Mouse (Mus musculus) intestine, embryonic 15.5 days (tissue): Measurements from ENCODE around the gene Zfp398. TPM values are rescaled to one million over a fixed set of nuclear protein-coding genes. Genes with fewer than 3 reads are reported as not detected.

Experiments
- ATAC-seq: fragments of 200-750 bp; cut with Nextera tagmentation; 2 replicates; pipeline ENCODE4 v1.8.0; 2017; ENCODE audit warnings: moderate TSS enrichment, moderate library complexity
- H3K27ac ChIP-seq: fragments of 300-500 bp; sonication (generic); 2 replicates; pipeline ENCODE4 v1.5.1; 2015; ENCODE audit warnings: mild to moderate bottlenecking, inconsistent platforms
- H3K27me3 ChIP-seq: fragments of 300-500 bp; sonication (generic); replicated peaks from 2 replicates; pipeline ENCODE4 v1.6.1; 2015; ENCODE audit warnings: inconsistent platforms
- H3K36me3 ChIP-seq: fragments of 300-500 bp; sonication (generic); 2 replicates; pipeline ENCODE4 v1.6.1; 2015; ENCODE audit warnings: inconsistent platforms
- H3K4me1 ChIP-seq: fragments of 300-500 bp; sonication (generic); replicated peaks from 2 replicates; pipeline ENCODE4 v1.6.1; 2015; ENCODE audit warnings: inconsistent platforms
- H3K4me2 ChIP-seq: fragments of 300-500 bp; sonication (generic); replicated peaks from 2 replicates; pipeline ENCODE4 v1.6.1; 2015; ENCODE audit warnings: mild to moderate bottlenecking, inconsistent platforms
- H3K4me3 ChIP-seq: fragments of 300-500 bp; sonication (generic); replicated peaks from 2 replicates; pipeline ENCODE4 v1.5.1; 2015; ENCODE audit warnings: inconsistent platforms
- H3K9ac ChIP-seq: fragments of 300-500 bp; sonication (generic); 2 replicates; pipeline ENCODE4 v1.6.1; 2015; ENCODE audit warnings: inconsistent platforms
- H3K9me3 ChIP-seq: fragments of 300-500 bp; sonication (generic); 2 replicates; pipeline ENCODE4 v1.6.1; 2016; ENCODE audit warnings: inconsistent platforms
- WGBS: fragments of 180-500 bp; shearing (Covaris S2); methylation state at CpG from one replicate; pipeline ENCODE4 v1.1.7; 2015; 5-methylcytosine and 5-hydroxymethylcytosine counted together
- polyA plus RNA-seq: library from polyadenylated mRNA; unstranded; fragments of >200 nt; fragmentation: Nextera tagmentation; extraction: Ambion mirVana; gene quantifications from 2 replicates; pipeline ENCODE4 v1.2.1, GENCODE M21; 2015

Gene Zfp398
- polyA plus RNA-seq, 1 experiment from 2014 or later = 6.8 TPM

DNA sequence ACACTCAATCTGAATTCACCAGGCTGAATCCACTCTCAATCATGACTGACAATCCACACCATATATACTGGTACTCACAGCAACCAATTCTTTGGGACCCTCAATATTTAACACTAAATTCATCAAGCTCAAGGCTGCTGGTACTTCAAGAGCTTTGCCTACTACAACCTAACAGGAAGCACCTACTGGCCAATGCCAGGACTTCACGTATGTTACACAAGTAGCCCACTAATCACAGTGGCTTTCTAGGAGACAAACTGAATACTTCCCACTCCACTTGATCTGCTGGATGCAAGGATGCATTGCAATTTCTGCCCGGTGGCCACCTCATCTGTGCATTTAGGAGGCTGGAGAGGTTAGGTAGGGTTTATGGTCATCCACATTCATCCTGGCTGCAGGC, 25.3 kb upstream of the Zfp398 start:
- Histone ChIP-seq H3K4me2 (peak overlapping the region; percentile 20), H3K27ac (no peak overlapping the region), H3K4me3 (no peak overlapping the region), H3K27me3 (no peaks in the 10 kb centered on the region), H3K9me3 (no peaks in the 10 kb centered on the region), H3K4me1 (peaks cover 11% of the 10 kb centered on the region; the same call in 1 of the 2 replicates), H3K36me3 (peaks cover 11% of the 10 kb centered on the region), H3K9ac (no peak overlapping the region)
- ATAC-seq = no peak
- 63% methylated on average over 2 of the region's 2 CpGs for WGBS

DNA sequence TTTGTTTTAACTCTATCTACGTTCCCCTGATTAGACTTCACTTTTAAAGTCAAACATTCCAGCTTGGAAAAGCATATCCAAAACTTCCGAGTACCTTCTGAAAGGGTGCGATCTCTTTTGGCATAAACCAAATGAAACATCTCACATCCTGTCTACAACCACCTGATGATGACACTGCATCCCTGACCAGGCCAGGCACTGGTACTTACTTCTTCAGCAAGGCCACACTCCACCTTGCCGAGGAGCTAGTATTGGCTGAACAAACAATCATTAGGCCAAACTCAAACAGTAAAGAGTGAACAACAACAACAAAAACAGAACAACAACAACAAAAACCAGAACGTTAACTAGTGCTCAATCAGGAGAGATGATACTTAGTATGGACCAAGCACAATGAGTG, 24.1 kb upstream of the Zfp398 start:
- 42% methylated on average over 5 of the region's 5 CpGs for WGBS
- Histone ChIP-seq H3K9me3 (no peaks in the 10 kb centered on the region), H3K27ac (no peak overlapping the region), H3K4me2 (peak overlapping the region; percentile 60), H3K27me3 (no peaks in the 10 kb centered on the region), H3K9ac (no peak overlapping the region; the same call in 1 of the 2 replicates), H3K36me3 (peaks cover 7% of the 10 kb centered on the region; the same call in 1 of the 2 replicates), H3K4me3 (peak overlapping the region; percentile 67), H3K4me1 (peaks cover 11% of the 10 kb centered on the region; the same call in 1 of the 2 replicates)
- no peak for ATAC-seq

DNA sequence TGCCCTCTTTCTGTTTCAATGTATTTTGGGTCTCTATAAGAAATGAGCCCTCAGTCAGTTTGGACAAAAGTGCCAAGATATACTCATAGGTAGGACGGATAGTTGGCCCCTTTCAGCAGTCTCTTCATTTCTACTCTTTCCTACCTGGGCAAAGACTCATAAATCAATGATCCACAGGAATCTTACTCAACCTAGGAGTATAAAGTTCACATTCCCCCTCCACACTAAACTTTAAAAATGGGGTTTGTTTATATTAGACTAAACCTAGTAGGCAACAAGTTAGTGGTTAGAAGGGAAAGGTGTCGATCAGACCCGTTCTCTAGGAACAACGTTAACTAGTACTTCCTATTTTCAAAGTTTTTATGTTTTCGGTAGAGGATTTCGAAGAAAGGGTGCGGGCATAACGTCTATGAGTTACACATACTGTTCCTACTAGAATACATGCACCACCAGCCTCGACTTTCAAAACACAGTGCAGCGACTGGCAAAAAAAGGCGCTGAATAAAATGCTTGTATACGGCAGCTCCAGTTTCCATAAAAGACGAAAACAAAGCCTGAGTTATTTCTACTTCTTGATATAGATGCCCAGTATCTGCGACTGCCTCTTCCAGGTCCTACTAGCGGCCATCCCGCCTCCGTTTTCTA, 23.1 kb upstream of the Zfp398 start:
- no peak for ATAC-seq
- no peaks in the 10 kb centered on the region for H3K9me3 ChIP-seq
- peak overlapping the region; percentile 96 for H3K27ac ChIP-seq
- H3K4me3 ChIP-seq = peak overlapping the region; percentile 67
- peak overlapping the region; percentile 81 for H3K9ac ChIP-seq
- H3K27me3 ChIP-seq = no peaks in the 10 kb centered on the region
- no peaks in the 10 kb centered on the region for H3K36me3 ChIP-seq
- under 1% methylated on average over 17 of the region's 17 CpGs for WGBS
- H3K4me2 ChIP-seq = peak overlapping the region; percentile 60
- H3K4me1 ChIP-seq = peaks cover 11% of the 10 kb centered on the region; the same call in 1 of the 2 replicates

DNA sequence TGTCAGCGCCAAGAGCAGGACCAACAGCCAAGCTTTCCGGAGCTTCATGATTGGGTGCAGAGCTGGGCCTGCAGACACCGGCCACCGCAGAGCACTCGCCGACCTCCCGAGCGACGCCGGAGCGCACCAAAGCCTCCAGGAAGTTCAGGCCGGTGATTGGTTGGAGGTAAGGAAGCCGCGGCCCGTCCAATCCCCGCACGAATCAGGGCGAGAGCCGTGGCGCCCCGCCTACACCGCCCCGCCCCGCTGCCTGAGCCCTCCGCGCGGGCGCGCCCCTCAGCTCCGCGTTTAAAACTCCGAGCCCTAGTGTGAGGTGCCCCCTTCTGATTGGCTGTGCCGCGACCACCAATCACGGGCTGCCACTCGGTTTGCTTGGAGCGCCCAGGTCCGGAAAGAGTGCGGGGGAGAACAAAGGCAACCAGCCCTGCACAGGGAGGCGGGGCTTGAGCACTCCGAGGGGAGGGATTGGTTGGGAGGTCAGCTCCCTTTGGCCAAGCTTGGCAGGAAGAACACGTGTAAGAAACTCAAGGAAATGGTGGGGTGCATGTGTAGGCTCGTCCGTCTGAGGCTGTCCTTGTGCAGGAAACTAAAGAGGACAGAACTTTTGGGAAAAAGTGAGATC, 22.1 kb upstream of the Zfp398 start, which contains the start of gene Pdia4:
Gene Pdia4, minus strand, starts transcription at position 174 of the 622 bp plus-strand sequence.
- peak within 1 kb of the TSS; percentile 96 for H3K27ac ChIP-seq
- no peaks in the 10 kb centered on the region for H3K36me3 ChIP-seq
- peak within 1 kb of the TSS; percentile 60 for H3K4me2 ChIP-seq
- peaks cover 11% of the 10 kb centered on the region; the same call in 1 of the 2 replicates for H3K4me1 ChIP-seq
- ATAC-seq = peak; percentile 99
- H3K4me3 ChIP-seq = peak within 1 kb of the TSS; percentile 67
- peak within 1 kb of the TSS; percentile 81 for H3K9ac ChIP-seq
- WGBS = under 1% methylated on average over 44 of the region's 44 CpGs
- no peaks in the 10 kb centered on the region for H3K9me3 ChIP-seq
- no peaks in the 10 kb centered on the region for H3K27me3 ChIP-seq

DNA sequence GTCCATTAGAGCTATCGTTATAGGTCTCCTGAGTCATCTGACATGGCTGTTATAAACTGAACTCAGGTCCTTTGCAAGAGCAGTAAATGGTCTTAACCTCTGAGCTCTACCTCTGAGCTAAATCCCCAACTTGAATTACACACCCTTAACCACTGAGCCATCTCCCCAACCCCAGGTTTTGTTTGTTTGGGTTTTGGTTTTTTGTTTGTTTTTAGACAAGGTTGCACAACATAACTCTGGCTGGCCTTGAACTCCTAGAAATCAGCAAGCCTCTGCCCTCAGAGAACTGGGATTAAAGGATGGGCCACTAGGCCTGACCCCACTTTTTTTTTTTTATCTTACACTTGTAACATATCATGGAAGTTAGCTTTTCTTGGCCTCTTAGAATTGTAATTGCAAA, 19.3 kb upstream of the Zfp398 start:
- no peak overlapping the region for H3K27ac ChIP-seq
- 71% methylated on average over 1 of the region's 1 CpGs for WGBS
- no peaks in the 10 kb centered on the region; the same call in 1 of the 2 replicates for H3K36me3 ChIP-seq
- no peaks in the 10 kb centered on the region for H3K9me3 ChIP-seq
- no peak overlapping the region for H3K4me3 ChIP-seq
- no peak overlapping the region for H3K4me2 ChIP-seq
- no peaks in the 10 kb centered on the region for H3K4me1 ChIP-seq
- H3K9ac ChIP-seq = no peak overlapping the region
- ATAC-seq = no peak
- H3K27me3 ChIP-seq = no peaks in the 10 kb centered on the region

DNA sequence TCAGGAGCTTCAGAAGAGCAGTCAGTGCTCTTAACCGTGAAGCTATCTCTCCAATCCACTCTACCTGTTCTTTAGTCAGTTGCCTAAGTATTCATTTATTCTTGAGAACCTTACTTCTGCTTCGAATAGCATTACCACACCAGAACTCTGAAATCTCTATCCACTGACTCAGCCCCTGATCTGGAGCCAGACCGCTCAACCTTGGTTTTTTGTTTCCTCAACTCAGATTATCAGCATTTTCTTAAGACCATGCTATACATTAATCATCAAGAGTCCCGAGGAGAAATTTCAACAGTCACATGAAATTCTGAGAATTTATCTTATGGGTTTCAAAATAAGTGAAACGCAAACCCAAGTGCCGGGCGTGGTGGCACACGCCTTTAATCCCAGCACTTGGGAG, 16.7 kb upstream of the Zfp398 start:
- WGBS = 91% methylated on average over 8 of the region's 8 CpGs
- no peaks in the 10 kb centered on the region for H3K4me1 ChIP-seq
- H3K36me3 ChIP-seq = peaks cover 2% of the 10 kb centered on the region; the same call in 1 of the 2 replicates
- H3K4me2 ChIP-seq = no peak overlapping the region
- no peaks in the 10 kb centered on the region for H3K9me3 ChIP-seq
- H3K27me3 ChIP-seq = no peaks in the 10 kb centered on the region
- H3K9ac ChIP-seq = no peak overlapping the region
- H3K27ac ChIP-seq = no peak overlapping the region
- no peak overlapping the region for H3K4me3 ChIP-seq
- no peak for ATAC-seq

DNA sequence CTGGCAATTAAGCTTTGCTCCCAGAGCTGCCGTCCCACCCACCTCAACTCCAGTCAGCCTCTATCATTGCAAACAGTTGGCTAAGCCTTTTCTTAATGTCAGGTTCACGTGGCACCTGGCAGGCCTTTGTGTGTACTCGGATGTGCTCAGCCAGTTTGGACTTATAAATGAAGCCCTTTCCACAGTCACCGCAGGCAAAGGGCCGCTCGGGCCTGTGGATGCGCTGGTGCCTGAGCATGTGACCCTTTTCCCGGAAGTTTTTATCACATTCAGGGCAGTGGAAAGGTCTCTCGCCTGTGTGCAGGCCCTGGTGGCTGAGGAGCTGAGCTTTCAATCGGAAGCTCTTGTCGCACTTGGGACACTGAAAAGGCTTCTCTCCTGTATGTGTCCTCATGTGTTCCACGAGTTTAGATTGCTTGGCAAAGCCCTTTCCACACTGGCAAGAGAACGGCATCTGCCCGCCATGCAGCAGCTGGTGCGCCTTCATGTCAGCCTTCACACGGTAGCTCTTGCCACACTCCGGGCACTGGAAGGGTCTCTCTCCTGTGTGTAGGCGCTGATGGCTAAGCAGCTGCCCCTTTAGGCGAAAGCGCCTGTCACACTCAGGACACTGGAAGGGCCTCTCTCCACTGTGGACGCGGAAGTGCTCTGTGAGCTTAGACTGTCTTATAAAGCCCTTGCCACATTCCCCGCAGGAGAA, 15.7 kb upstream of the Zfp398 start:
- ATAC-seq = no peak
- 93% methylated on average over 23 of the region's 23 CpGs for WGBS

DNA sequence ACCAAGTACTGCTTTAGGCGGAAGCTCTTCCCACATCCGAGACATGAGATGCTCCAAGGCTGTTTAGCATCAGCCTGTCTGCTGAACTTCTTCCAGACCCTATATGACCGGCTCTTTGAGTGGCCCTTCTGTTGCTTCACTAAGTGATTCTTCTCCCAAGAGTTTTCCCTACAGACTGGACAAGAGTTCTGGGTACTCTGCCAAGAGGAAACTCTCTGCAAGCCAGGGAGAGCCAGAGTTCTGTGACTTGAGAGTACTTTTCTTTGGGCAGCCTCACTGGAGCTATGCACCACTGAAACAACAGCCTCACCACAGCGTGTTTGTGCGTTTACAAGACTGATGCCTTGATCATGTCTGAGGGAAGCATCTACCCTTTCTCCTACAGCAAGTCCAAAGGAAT, 14.2 kb upstream of the Zfp398 start:
- ATAC-seq = no peak

More for the DNA sequence above, 15.7 kb upstream of the Zfp398 start:
- H3K9ac ChIP-seq = no peak overlapping the region
- H3K4me2 ChIP-seq = no peak overlapping the region
- H3K9me3 ChIP-seq = no peaks in the 10 kb centered on the region
- no peak overlapping the region for H3K27ac ChIP-seq
- no peaks in the 10 kb centered on the region for H3K4me1 ChIP-seq
- H3K4me3 ChIP-seq = no peak overlapping the region
- peaks cover 2% of the 10 kb centered on the region; the same call in 1 of the 2 replicates for H3K36me3 ChIP-seq
- no peaks in the 10 kb centered on the region for H3K27me3 ChIP-seq

DNA sequence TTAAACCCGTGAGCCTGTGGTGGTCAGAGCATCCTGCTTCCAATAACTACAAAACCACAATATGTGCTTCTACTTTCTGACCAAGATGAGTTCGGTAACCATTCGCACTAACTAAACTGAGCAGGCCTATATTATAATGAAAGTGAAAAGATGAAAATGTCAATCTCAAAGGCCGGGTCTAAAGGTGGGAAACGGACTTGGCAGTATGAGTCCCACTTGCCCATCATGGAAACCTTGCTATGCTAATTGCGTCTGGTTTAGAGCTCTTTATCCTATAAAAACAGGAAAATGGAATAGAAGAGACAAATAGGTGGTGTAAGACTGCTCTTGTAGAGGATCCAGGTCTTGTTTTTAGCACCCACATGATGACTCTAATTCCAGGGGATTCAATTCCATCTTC, 13.7 kb upstream of the Zfp398 start:
- Histone ChIP-seq H3K9ac (no peak overlapping the region), H3K9me3 (no peaks in the 10 kb centered on the region), H3K4me1 (no peaks in the 10 kb centered on the region), H3K27ac (no peak overlapping the region), H3K4me2 (no peak overlapping the region), H3K4me3 (no peak overlapping the region), H3K27me3 (no peaks in the 10 kb centered on the region), H3K36me3 (peaks cover 2% of the 10 kb centered on the region; the same call in 1 of the 2 replicates)
- WGBS = 90% methylated on average over 6 of the region's 6 CpGs
- ATAC-seq = no peak

More for the DNA sequence above, 14.2 kb upstream of the Zfp398 start:
- no peak overlapping the region for H3K4me3 ChIP-seq
- no peak overlapping the region for H3K4me2 ChIP-seq
- H3K4me1 ChIP-seq = no peaks in the 10 kb centered on the region
- WGBS = 85% methylated on average over 5 of the region's 5 CpGs
- H3K27me3 ChIP-seq = no peaks in the 10 kb centered on the region
- no peak overlapping the region for H3K9ac ChIP-seq
- H3K36me3 ChIP-seq = peaks cover 2% of the 10 kb centered on the region; the same call in 1 of the 2 replicates
- H3K9me3 ChIP-seq = no peaks in the 10 kb centered on the region
- H3K27ac ChIP-seq = no peak overlapping the region

DNA sequence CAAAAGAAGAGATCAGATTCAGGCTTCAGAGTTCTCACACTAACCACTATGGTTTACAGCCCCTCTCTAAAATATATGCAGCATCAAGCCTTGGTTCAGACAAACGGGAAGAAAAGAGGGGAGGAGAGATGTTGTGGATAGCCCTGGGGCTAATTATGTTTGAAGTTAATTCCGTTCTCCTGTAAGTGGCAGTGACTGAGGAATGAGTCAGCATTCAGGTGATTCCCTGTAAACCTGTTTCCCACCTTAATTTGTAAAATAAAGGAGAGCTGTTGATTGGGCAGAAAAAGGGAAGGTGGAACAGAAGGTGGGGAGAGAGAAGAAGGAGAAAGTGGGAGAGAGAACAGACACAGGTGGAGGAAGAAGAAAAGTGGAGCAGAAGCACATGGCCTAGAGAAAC, 11.2 kb upstream of the Zfp398 start:
- peaks cover 2% of the 10 kb centered on the region; the same call in 1 of the 2 replicates for H3K36me3 ChIP-seq
- no peak overlapping the region for H3K4me3 ChIP-seq
- no peaks in the 10 kb centered on the region for H3K9me3 ChIP-seq
- no peak overlapping the region for H3K27ac ChIP-seq
- ATAC-seq = no peak
- H3K27me3 ChIP-seq = no peaks in the 10 kb centered on the region
- WGBS = 62% methylated on average over 2 of the region's 2 CpGs
- H3K4me1 ChIP-seq = no peaks in the 10 kb centered on the region
- no peak overlapping the region for H3K4me2 ChIP-seq
- H3K9ac ChIP-seq = no peak overlapping the region

DNA sequence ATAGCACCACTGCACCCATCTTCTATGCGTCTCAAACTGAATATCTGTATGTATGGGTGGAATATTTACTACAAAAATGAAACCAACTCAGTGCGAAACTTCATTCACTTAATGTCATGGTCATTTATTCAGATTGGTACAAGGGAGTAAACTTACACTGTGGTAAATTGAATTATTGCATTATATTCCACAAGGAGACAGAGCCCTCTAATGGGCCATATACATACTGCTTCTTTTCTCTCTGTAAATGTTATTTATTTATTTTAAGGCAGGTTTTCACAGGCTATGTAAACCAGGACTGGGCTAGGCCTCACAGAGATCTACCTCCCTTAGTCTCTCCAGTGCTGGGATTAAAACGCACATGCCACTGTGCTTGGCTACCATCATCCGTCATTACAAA, 8.0 kb upstream of the Zfp398 start:
- no peak for ATAC-seq
- WGBS = 94% methylated on average over 4 of the region's 4 CpGs
- Histone ChIP-seq H3K27ac (no peak overlapping the region), H3K4me3 (no peak overlapping the region), H3K4me1 (peaks cover 4% of the 10 kb centered on the region; the same call in 1 of the 2 replicates), H3K36me3 (no peaks in the 10 kb centered on the region), H3K27me3 (no peaks in the 10 kb centered on the region), H3K9me3 (no peaks in the 10 kb centered on the region), H3K9ac (no peak overlapping the region), H3K4me2 (no peak overlapping the region)

DNA sequence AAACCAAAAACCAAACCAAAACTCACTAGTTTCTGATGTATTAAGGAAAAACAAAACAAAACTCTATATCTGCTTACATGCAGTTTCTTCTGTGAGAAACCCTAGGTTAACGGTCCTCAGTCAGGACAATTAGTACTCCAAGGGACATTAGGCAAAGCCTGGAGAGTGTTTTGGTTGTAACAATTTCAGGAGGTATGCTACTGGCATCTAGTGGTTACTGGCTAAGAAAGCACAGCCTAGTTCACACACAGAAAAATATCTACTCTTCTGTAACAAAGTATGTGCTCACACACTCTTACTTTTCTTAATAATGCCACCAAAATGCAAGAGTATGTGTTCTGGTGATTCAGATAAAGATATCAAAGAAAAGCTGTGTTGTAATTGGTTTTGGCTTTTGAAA, 6.5 kb upstream of the Zfp398 start:
- H3K4me2 ChIP-seq = no peak overlapping the region
- no peaks in the 10 kb centered on the region for H3K27me3 ChIP-seq
- WGBS = 47% methylated on average over 1 of the region's 1 CpGs
- H3K27ac ChIP-seq = no peak overlapping the region
- H3K36me3 ChIP-seq = no peaks in the 10 kb centered on the region
- H3K4me1 ChIP-seq = peaks cover 4% of the 10 kb centered on the region; the same call in 1 of the 2 replicates
- H3K9ac ChIP-seq = no peak overlapping the region
- H3K9me3 ChIP-seq = no peaks in the 10 kb centered on the region
- ATAC-seq = no peak
- H3K4me3 ChIP-seq = no peak overlapping the region
